Mouse (Mus musculus): ENCODE data around the gene Fxyd2. TPM values are rescaled to one million over a fixed set of nuclear protein-coding genes. Genes with fewer than 3 reads are reported as not detected.

The Fxyd2 gene
- total and polyA plus RNA-seq, 3 experiments: 0.38 TPM; not detected in 2

DNA sequence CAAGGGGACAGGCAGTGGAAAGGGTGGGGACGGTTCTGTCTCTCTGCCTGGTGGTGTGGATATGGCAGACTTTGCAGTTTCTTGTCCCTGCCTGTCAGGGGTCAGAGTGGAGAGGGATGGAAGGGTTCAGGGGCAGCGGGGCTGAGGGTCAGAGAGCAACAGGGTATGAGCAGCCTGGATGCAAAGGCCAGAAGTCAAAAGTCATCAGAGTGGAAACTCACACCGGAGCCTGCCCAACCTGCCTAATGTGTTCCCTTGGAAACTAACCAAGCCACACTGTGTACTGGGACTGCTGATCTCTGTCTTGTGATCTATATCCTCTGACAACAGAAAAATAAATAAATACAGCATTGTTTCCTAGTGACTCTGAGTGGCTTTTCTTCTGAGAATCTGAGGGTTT lies 3.7 kb upstream of the Fxyd2 start:
- Histone ChIP-seq H3K36me3 (replicated peaks) (no peaks in the 10 kb centered on the region), H3K4me3 (ENCODE audit: low read depth, low read length) (no peak overlapping the region), H3K9me3 (replicated peaks) (no peaks in the 10 kb centered on the region), H3K27me3 (ENCODE audit: insufficient read depth, low read length) (peaks cover 1% of the 10 kb centered on the region; the same call in 1 of the 2 replicates), H3K4me1 (ENCODE audit: insufficient read depth, low read depth, low read length) (no peaks in the 10 kb centered on the region)
- ATAC-seq (ENCODE audit: extremely low read depth, insufficient number of reproducible peaks, low FRiP score, poor library complexity, severe bottlenecking) (no peak), DNase-seq (ENCODE audit: low spot score) (no peak)
- TF ChIP-seq GATA1 (IDR thresholded peaks at IDR 0.05; ENCODE audit: borderline replicate concordance, low read length): no peak
- TF ChIP-seq GATA2 (IDR thresholded peaks at IDR 0.05; ENCODE audit: borderline replicate concordance, low read depth, low read length): no peak
- TF ChIP-seq TAL1 (conservative IDR thresholded peaks at IDR 0.05; ENCODE audit: low read depth, low read length): no peak
- TF ChIP-seq CTCF (IDR thresholded peaks at IDR 0.05; ENCODE audit: low read depth, low read length): no peak
- no peak for TF ChIP-seq POLR2AphosphoS5 (IDR thresholded peaks at IDR 0.05; ENCODE audit: insufficient replicate concordance, low read depth, low read length)

- TF ChIP-seq POLR2AphosphoS5 (IDR thresholded peaks at IDR 0.05; ENCODE audit: insufficient replicate concordance, low read depth, low read length) (no peak), TAL1 (conservative IDR thresholded peaks at IDR 0.05; ENCODE audit: low read depth, low read length) (no peak), CTCF (IDR thresholded peaks at IDR 0.05; ENCODE audit: low read depth, low read length) (no peak)
- DNase-seq (ENCODE audit: low spot score): no peak
- Histone ChIP-seq H3K4me1 (ENCODE audit: insufficient read depth, low read depth, low read length) (no peaks in the 10 kb centered on the region), H3K27me3 (ENCODE audit: insufficient read depth, low read length) (peaks cover 7% of the 10 kb centered on the region), H3K9me3 (replicated peaks) (no peaks in the 10 kb centered on the region), H3K36me3 (replicated peaks) (no peaks in the 10 kb centered on the region), H3K4me3 (ENCODE audit: low read depth, low read length) (no peak overlapping the region)
- ATAC-seq (ENCODE audit: extremely low read depth, insufficient number of reproducible peaks, low FRiP score, poor library complexity, severe bottlenecking): no peak
Measured at GRCm38 (mm10) chr9:45398336-45398735, 1.1 kb upstream of the Fxyd2 start.

GRCm38 (mm10) chr9:45401851-45402250 lies 2.4 kb downstream of the Fxyd2 start:
- no peaks in the 10 kb centered on the region for H3K4me1 ChIP-seq (ENCODE audit: insufficient read depth, low read depth, low read length)
- ATAC-seq (ENCODE audit: extremely low read depth, insufficient number of reproducible peaks, low FRiP score, poor library complexity, severe bottlenecking): no peak
- no peaks in the 10 kb centered on the region for H3K9me3 ChIP-seq (replicated peaks)
- H3K27me3 ChIP-seq (ENCODE audit: insufficient read depth, low read length): peaks cover 7% of the 10 kb centered on the region
- no peak for TF ChIP-seq GATA2 (IDR thresholded peaks at IDR 0.05; ENCODE audit: borderline replicate concordance, low read depth, low read length)
- no peak for TF ChIP-seq POLR2AphosphoS5 (IDR thresholded peaks at IDR 0.05; ENCODE audit: insufficient replicate concordance, low read depth, low read length)
- no peak for TF ChIP-seq TAL1 (conservative IDR thresholded peaks at IDR 0.05; ENCODE audit: low read depth, low read length)
- no peak for TF ChIP-seq CTCF (IDR thresholded peaks at IDR 0.05; ENCODE audit: low read depth, low read length)
- TF ChIP-seq GATA1 (IDR thresholded peaks at IDR 0.05; ENCODE audit: borderline replicate concordance, low read length): no peak
- no peaks in the 10 kb centered on the region for H3K36me3 ChIP-seq (replicated peaks)
- DNase-seq (ENCODE audit: low spot score): no peak
- H3K4me3 ChIP-seq (ENCODE audit: low read depth, low read length): no peak overlapping the region

DNA sequence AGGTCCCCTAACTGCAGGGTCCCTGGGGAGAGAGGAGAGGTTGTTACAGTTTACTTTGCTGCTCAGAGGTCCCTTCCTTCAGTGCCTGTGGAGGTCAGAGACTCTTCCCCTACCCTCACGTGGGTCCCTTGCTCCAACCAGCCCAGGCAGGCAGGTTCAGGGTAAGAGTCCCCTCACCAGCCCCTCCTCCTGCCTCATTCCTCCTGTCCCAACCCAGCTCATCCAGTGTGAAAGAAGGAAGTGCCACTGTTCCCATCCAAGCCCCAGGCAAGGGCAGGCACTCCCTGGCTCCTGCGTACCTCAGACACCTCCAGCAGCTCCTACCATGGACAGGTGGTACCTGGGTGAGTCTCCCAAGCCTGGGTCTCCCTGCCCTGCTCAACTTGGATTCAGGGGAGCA lies 3.5 kb downstream of the Fxyd2 start:
- Histone ChIP-seq H3K36me3 (replicated peaks) (no peaks in the 10 kb centered on the region), H3K27me3 (ENCODE audit: insufficient read depth, low read length) (peaks cover 7% of the 10 kb centered on the region), H3K4me3 (ENCODE audit: low read depth, low read length) (no peak overlapping the region), H3K9me3 (replicated peaks) (no peaks in the 10 kb centered on the region), H3K4me1 (ENCODE audit: insufficient read depth, low read depth, low read length) (no peaks in the 10 kb centered on the region)
- DNase-seq (ENCODE audit: low spot score) (no peak), ATAC-seq (ENCODE audit: extremely low read depth, insufficient number of reproducible peaks, low FRiP score, poor library complexity, severe bottlenecking) (no peak)
- TF ChIP-seq CTCF (IDR thresholded peaks at IDR 0.05; ENCODE audit: low read depth, low read length): no peak
- no peak for TF ChIP-seq GATA2 (IDR thresholded peaks at IDR 0.05; ENCODE audit: borderline replicate concordance, low read depth, low read length)
- no peak for TF ChIP-seq POLR2AphosphoS5 (IDR thresholded peaks at IDR 0.05; ENCODE audit: insufficient replicate concordance, low read depth, low read length)
- no peak for TF ChIP-seq TAL1 (conservative IDR thresholded peaks at IDR 0.05; ENCODE audit: low read depth, low read length)
- no peak for TF ChIP-seq GATA1 (IDR thresholded peaks at IDR 0.05; ENCODE audit: borderline replicate concordance, low read length)

GRCm38 (mm10) chr9:45405694-45406093 lies 6.2 kb downstream of the Fxyd2 start:
- H3K4me3 ChIP-seq (ENCODE audit: low read depth, low read length): no peak overlapping the region
- no peaks in the 10 kb centered on the region for H3K9me3 ChIP-seq (replicated peaks)
- H3K4me1 ChIP-seq (ENCODE audit: insufficient read depth, low read depth, low read length): no peaks in the 10 kb centered on the region
- H3K36me3 ChIP-seq (replicated peaks): no peaks in the 10 kb centered on the region
- peaks cover 7% of the 10 kb centered on the region for H3K27me3 ChIP-seq (ENCODE audit: insufficient read depth, low read length)
- TF ChIP-seq GATA1 (IDR thresholded peaks at IDR 0.05; ENCODE audit: borderline replicate concordance, low read length) (no peak), GATA2 (IDR thresholded peaks at IDR 0.05; ENCODE audit: borderline replicate concordance, low read depth, low read length) (no peak), TAL1 (conservative IDR thresholded peaks at IDR 0.05; ENCODE audit: low read depth, low read length) (no peak), POLR2AphosphoS5 (IDR thresholded peaks at IDR 0.05; ENCODE audit: insufficient replicate concordance, low read depth, low read length) (no peak), CTCF (IDR thresholded peaks at IDR 0.05; ENCODE audit: low read depth, low read length) (no peak)
- ATAC-seq (ENCODE audit: extremely low read depth, insufficient number of reproducible peaks, low FRiP score, poor library complexity, severe bottlenecking) (no peak), DNase-seq (ENCODE audit: low spot score) (no peak)

- Histone ChIP-seq H3K4me3 (ENCODE audit: low read depth, low read length) (no peak overlapping the region), H3K9me3 (replicated peaks) (no peaks in the 10 kb centered on the region), H3K27me3 (ENCODE audit: insufficient read depth, low read length) (peaks cover 3% of the 10 kb centered on the region; the same call in 1 of the 2 replicates), H3K4me1 (ENCODE audit: insufficient read depth, low read depth, low read length) (no peaks in the 10 kb centered on the region), H3K36me3 (replicated peaks) (no peaks in the 10 kb centered on the region)
- DNase-seq (ENCODE audit: low spot score): no peak
- TF ChIP-seq CTCF (IDR thresholded peaks at IDR 0.05; ENCODE audit: low read depth, low read length) (no peak), GATA1 (IDR thresholded peaks at IDR 0.05; ENCODE audit: borderline replicate concordance, low read length) (no peak)
- ATAC-seq (ENCODE audit: extremely low read depth, insufficient number of reproducible peaks, low FRiP score, poor library complexity, severe bottlenecking): no peak
Measured at GRCm38 (mm10) chr9:45406808-45407207, 7.3 kb downstream of the Fxyd2 start.

All from G1E (cell line).